ENCODE assay signal across 8 mouse cellular contexts in genomic region chr15:36873058-36873883, GRCm38 (mm10).
DNase-seq lines count a peak whose midpoint lies in the region; ATAC-seq lines count a peak whose summit lies in the region.

No protein-coding gene starts in this region.

- H3K4me1 ChIP-seq in forebrain, embryonic 12.5 days = peaks cover 20% of the 10 kb centered on the region
- H3K4me1 ChIP-seq in midbrain, embryonic 10.5 days = peaks cover 55% of the 10 kb centered on the region

- no peaks in the 10 kb centered on the region for H3K9me3 ChIP-seq in forebrain, embryonic 12.5 days
- no peaks in the 10 kb centered on the region for H3K9me3 ChIP-seq in midbrain, embryonic 10.5 days (replicated peaks)

- H3K4me3 ChIP-seq in forebrain, embryonic 12.5 days (replicated peaks) = no peak overlapping the region
- peak overlapping the region; percentile 27; the same call in 1 of the 2 replicates for H3K4me3 ChIP-seq in midbrain, embryonic 10.5 days

- H3K4me2 ChIP-seq in forebrain, embryonic 12.5 days = peak overlapping the region; percentile 19; the same call in 1 of the 2 replicates

- no peak overlapping the region for H3K9ac ChIP-seq in forebrain, embryonic 12.5 days

- 33% methylated on average over 10 of the region's 10 CpGs for WGBS in forebrain, embryonic 12.5 days
- 24% methylated on average over 10 of the region's 10 CpGs for WGBS in midbrain, embryonic 10.5 days

- peak overlapping the region; percentile 69; the same call in 1 of the 2 replicates for H3K27ac ChIP-seq in forebrain, embryonic 12.5 days
- peak overlapping the region; percentile 76 for H3K27ac ChIP-seq in midbrain, embryonic 10.5 days (replicated peaks)

- peak; percentile 35 for DNase-seq in testis, postnatal 14 days (ENCODE audit: low spot score)
- no peak for DNase-seq in testis, postnatal 10 days (ENCODE audit: low spot score)
- peak; percentile 52 to 79 for DNase-seq in heart, postnatal 14 days
- DNase-seq in kidney, postnatal 36 days = peak; percentile 85 to 89
- peak; percentile 71 for DNase-seq in midbrain, embryonic 10.5 days (ENCODE audit: low spot score)
- peak; percentile 39 for DNase-seq in urinary bladder, postnatal 25 days (ENCODE audit: low spot score)

- H3K27me3 ChIP-seq in forebrain, embryonic 12.5 days = no peaks in the 10 kb centered on the region
- H3K27me3 ChIP-seq in midbrain, embryonic 10.5 days (ENCODE audit: low read depth, poor library complexity, severe bottlenecking) = no peaks in the 10 kb centered on the region

- ATAC-seq in forebrain, embryonic 12.5 days (ENCODE audit: low FRiP score) = 0 out of 2 replicates have a peak, but pooled peaks have one; percentile 44
- ATAC-seq in erythroid progenitor cell, adult 5-6 weeks (replicated peaks; ENCODE audit: low FRiP score, poor library complexity, severe bottlenecking) = no peak

- intact Hi-C loops in heart, postnatal 14 days (cut with DNase I) = no loop called here

- no peaks in the 10 kb centered on the region for H3K36me3 ChIP-seq in forebrain, embryonic 12.5 days (replicated peaks)
- no peaks in the 10 kb centered on the region for H3K36me3 ChIP-seq in midbrain, embryonic 10.5 days
